Mouse (Mus musculus): ENCODE measurements around the gene Fsd1l. TPM values are rescaled to one million over a fixed set of nuclear protein-coding genes. Genes with fewer than 3 reads are reported as not detected.

Gene Fsd1l
- total and polyA plus RNA-seq, 3 experiments: not detected

- H3K9me3 ChIP-seq (replicated peaks; ENCODE audit: insufficient read depth, low read length): no peaks in the 10 kb centered on the region
- TF ChIP-seq GABPA (IDR thresholded peaks at IDR 0.05; ENCODE audit: low read depth, low read length) (no peak), CHD1 (IDR thresholded peaks at IDR 0.05; ENCODE audit: low read depth, low read length) (no peak), USF1 (IDR thresholded peaks at IDR 0.05; ENCODE audit: low read depth, low read length) (no peak), TBP (IDR thresholded peaks at IDR 0.05; ENCODE audit: low read depth, low read length) (no peak), ZKSCAN1 (IDR thresholded peaks at IDR 0.05; ENCODE audit: low read depth, low read length) (no peak), CHD2 (IDR thresholded peaks at IDR 0.05; ENCODE audit: low read length) (no peak), POLR2AphosphoS5 (IDR thresholded peaks at IDR 0.05; ENCODE audit: borderline replicate concordance, low read depth, low read length) (no peak), MAZ (IDR thresholded peaks at IDR 0.05; ENCODE audit: low read depth, low read length) (no peak), USF2 (IDR thresholded peaks at IDR 0.05; ENCODE audit: borderline replicate concordance in 1 of 2, insufficient read depth in 1 of 2, low read depth in 1 of 2, low read length in 2 of 2) (no peak), TAL1 (IDR thresholded peaks at IDR 0.05; ENCODE audit: low read length) (no peak), JUND (IDR thresholded peaks at IDR 0.05; ENCODE audit: low read depth, low read length) (no peak), ELF1 (IDR thresholded peaks at IDR 0.05; ENCODE audit: low read depth, low read length) (no peak), MAFK (IDR thresholded peaks at IDR 0.05; ENCODE audit: borderline replicate concordance, low read depth, low read length) (no peak)
- H3K4me1 ChIP-seq (ENCODE audit: control insufficient read depth in 1 of 2, insufficient read depth in 2 of 2, low read length in 2 of 2): no peaks in the 10 kb centered on the region
- no peak overlapping the region for H3K27ac ChIP-seq (ENCODE audit: control insufficient read depth, low read depth, low read length)
- H3K9ac ChIP-seq (ENCODE audit: control insufficient read depth, low read depth, low read length, poor library complexity, severe bottlenecking): no peak overlapping the region
- H3K79me2 ChIP-seq (ENCODE audit: control insufficient read depth, insufficient read depth, low read length, poor library complexity): no peaks in the 10 kb centered on the region
- peaks cover 0 to 3% of the 10 kb centered on the region in 2 experiments; a peak in 2 of 4 replicates for H3K27me3 ChIP-seq (ENCODE audit: control insufficient read depth in 1 of 2, insufficient read depth in 2 of 2, low read length in 2 of 2)
- H3K36me3 ChIP-seq (ENCODE audit: control insufficient read depth in 1 of 2, insufficient read depth in 2 of 2, low read length in 2 of 2): no peaks in the 10 kb centered on the region
- H3K4me3 ChIP-seq (ENCODE audit: control insufficient read depth in 1 of 2, insufficient read depth in 1 of 2, low read depth in 2 of 2, low read length in 2 of 2): no peak overlapping the region
- DNase-seq (ENCODE audit: low read depth, low spot score): no peak
Observed at GRCm38 (mm10) chr4:53632011-53632349, 709 bp downstream of the Fsd1l start.

DNA sequence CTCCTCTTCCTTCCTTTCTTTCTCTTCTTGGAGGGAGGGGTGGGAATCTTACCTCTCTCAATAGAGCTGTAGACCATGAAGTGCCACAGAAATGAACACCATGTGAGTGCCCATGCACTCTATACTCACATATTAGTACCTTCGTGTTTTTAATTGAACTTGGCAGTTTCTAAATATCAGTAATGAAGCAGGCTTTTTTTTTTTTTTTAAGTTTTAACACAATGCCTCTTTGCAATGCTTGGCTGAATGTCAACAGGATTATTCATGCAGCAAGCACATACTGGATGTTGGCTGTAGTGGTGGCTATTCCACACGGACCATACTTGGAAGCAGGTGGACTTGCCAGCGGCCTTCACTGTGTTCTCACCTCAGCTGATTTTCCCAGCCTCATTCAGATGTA is 4.1 kb downstream of the Fsd1l start:
- H3K9me3 ChIP-seq (replicated peaks; ENCODE audit: insufficient read depth, low read length): no peaks in the 10 kb centered on the region
- no peaks in the 10 kb centered on the region for H3K4me1 ChIP-seq (ENCODE audit: control insufficient read depth in 1 of 2, insufficient read depth in 2 of 2, low read length in 2 of 2)
- no peak overlapping the region for H3K4me3 ChIP-seq (ENCODE audit: control insufficient read depth in 1 of 2, insufficient read depth in 1 of 2, low read depth in 2 of 2, low read length in 2 of 2)
- no peak overlapping the region for H3K27ac ChIP-seq (ENCODE audit: control insufficient read depth, low read depth, low read length)
- H3K36me3 ChIP-seq (ENCODE audit: control insufficient read depth in 1 of 2, insufficient read depth in 2 of 2, low read length in 2 of 2): no peaks in the 10 kb centered on the region; a peak in 1 of 4 replicates
- no peak for TF ChIP-seq ZKSCAN1 (IDR thresholded peaks at IDR 0.05; ENCODE audit: low read depth, low read length)
- no peak for TF ChIP-seq POLR2AphosphoS2 (IDR thresholded peaks at IDR 0.05; ENCODE audit: low read length)
- no peak for TF ChIP-seq EP300 (IDR thresholded peaks at IDR 0.05; ENCODE audit: low read depth in 1 of 2, low read length in 2 of 2)
- TF ChIP-seq SMC3 (IDR thresholded peaks at IDR 0.05; ENCODE audit: low read depth, low read length): no peak
- no peak for TF ChIP-seq ETS1 (IDR thresholded peaks at IDR 0.05; ENCODE audit: low read depth, low read length)
- TF ChIP-seq JUND (IDR thresholded peaks at IDR 0.05; ENCODE audit: low read depth, low read length): no peak
- no peak for TF ChIP-seq USF1 (IDR thresholded peaks at IDR 0.05; ENCODE audit: low read depth, low read length)
- no peak for TF ChIP-seq ELF1 (IDR thresholded peaks at IDR 0.05; ENCODE audit: low read depth, low read length)
- no peak for TF ChIP-seq MXI1 (IDR thresholded peaks at IDR 0.05; ENCODE audit: low read depth, low read length)
- TF ChIP-seq ZNF384 (IDR thresholded peaks at IDR 0.05; ENCODE audit: low read depth, low read length): no peak
- TF ChIP-seq CTCF (IDR thresholded peaks at IDR 0.05 in 2 of 3, conservative IDR thresholded peaks at IDR 0.05 in 1 of 3; ENCODE audit: control insufficient read depth in 1 of 3, insufficient read depth in 1 of 3, low read depth in 2 of 3, low read length in 3 of 3, poor library complexity in 1 of 3, severe bottlenecking in 1 of 3): no peak
- TF ChIP-seq GABPA (IDR thresholded peaks at IDR 0.05; ENCODE audit: low read depth, low read length): no peak
- TF ChIP-seq KAT2A (conservative IDR thresholded peaks at IDR 0.05; ENCODE audit: low read depth, low read length): no peak
- H3K79me2 ChIP-seq (ENCODE audit: control insufficient read depth, insufficient read depth, low read length, poor library complexity): no peaks in the 10 kb centered on the region
- H3K9ac ChIP-seq (ENCODE audit: control insufficient read depth, low read depth, low read length, poor library complexity, severe bottlenecking): no peak overlapping the region
- no peak for DNase-seq (ENCODE audit: low read depth, low spot score)
- H3K27me3 ChIP-seq (ENCODE audit: control insufficient read depth in 1 of 2, insufficient read depth in 2 of 2, low read length in 2 of 2): peaks cover 0 to 3% of the 10 kb centered on the region in 2 experiments; a peak in 2 of 4 replicates

All from MEL (cell line).